Mouse (Mus musculus): ENCODE measurements around the gene Pdpr.
A peak's percentile ranks its signal among the peaks of the same experiment; 100 is the strongest.
"Not testable (repeated sequence)": the region's sequence is repeated elsewhere in the genome, so short reads cannot be mapped to it uniquely, and the experiment has no call there.

The Pdpr gene

DNA sequence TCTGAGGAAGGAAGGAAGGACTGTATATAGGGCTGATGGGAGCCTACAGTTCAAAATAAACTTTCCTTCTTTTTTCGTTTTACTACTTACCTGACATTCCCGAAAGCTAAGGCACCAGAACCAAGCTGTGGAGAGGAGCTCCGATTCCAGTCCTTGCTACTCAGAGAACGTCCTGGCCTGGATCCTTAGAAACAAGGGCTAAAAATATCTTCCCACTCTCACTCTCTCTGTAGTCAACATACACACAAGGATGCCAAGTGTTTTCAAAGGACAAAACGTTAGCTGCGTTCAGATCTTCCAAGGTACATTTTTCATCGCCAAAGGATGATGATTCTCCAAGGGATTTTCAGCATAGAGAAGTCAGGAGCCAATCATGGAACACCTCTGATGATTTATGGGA lies 2.7 kb upstream of the Pdpr start:
- DNase-seq (ENCODE audit: low spot score) = no peak

DNA sequence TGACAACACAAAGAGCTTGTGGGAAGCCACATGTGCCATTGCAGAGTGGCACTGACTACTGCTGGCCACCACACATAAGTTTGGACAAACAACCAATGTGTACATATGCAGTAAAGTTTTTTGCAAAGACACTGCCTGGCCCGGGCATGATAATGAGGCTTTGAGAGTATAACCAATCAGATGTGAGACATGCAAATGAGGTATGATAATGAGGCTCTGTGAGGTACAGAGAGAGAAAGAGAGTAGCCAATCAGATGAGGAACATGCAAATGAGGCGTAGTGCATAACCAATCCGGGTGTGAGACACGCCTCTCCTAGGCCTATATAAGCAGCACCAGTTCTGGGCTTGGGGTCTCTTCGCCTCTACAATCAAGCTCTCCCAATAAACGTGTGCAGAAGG lies 2.1 kb upstream of the Pdpr start, which contains the start of gene Clec18a:
Gene Clec18a (minus strand): TSS at position 101 of the 400 bp plus-strand sequence.
- not testable (repeated sequence) for DNase-seq (ENCODE audit: low spot score)

DNA sequence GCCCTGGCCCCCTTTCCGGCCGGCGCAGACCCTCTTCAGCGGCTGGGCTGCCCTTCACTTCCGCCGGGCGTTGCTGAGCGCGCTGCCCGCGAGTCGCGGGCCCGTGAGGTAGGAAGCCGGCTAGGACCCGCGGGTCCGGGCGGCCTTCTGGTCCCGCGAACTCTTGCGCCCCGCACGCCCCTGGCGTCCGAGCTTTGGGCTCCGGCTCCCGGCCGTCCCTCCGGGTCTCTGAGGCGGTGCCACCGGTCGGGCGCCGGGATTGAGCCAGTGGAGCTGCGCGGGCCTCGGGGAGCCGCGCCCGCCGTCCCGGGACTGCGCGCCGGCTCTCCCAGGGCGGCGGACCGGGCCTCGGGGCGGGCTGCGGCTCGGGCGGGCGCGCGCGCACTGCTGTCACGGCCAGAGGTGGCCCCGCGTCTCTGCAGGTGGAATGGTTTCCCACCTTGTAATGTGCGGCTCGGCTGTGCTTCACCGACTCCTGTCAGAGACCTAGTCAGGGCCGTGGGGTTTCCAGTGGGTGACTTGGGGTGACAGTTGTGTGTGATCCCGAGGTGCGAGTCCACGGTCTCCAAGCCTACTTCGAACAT lies 381 bp downstream of the Pdpr start:
- not testable (repeated sequence) for DNase-seq (ENCODE audit: low spot score)

DNA sequence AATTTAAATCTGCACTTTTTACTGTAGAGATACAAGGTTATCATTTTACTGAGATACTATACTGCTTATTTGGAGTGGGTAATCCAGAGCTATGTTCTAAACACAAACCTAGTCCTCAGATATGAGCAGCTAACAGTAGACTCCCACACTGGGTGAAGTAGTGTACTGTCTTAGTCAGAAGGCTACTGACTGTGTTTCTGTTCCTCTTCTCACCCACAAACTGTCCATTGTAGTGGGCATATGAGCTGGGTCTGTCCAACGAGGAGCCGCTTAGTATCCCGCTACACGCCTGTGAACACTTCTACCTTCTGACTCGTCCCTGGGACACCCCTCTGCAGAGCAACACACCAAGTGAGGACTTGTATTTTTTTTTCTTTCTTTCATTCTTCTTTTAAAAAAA lies 20.5 kb downstream of the Pdpr start:
- DNase-seq (ENCODE audit: low spot score) = no peak

DNA sequence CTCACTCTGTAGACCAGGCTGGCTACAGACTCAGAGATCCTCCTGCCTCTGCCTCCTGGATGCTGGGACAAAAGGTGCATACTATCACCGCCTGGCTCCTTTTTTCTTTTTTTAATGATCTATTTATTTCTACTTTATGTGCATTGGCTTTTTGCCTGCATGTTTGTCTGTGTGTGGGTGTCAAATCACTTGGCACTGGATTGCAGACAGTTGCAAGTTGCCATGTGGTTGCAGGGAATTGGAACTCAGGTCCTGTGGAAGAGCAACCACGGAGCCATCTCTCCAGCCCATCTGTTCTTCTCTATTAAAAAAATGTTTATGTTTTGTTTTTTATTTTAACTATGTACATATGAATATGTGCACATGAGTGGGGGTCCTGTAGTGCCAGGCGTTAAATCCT lies 25.1 kb downstream of the Pdpr start:
- DNase-seq (ENCODE audit: low spot score) = peak; percentile 68

DNA sequence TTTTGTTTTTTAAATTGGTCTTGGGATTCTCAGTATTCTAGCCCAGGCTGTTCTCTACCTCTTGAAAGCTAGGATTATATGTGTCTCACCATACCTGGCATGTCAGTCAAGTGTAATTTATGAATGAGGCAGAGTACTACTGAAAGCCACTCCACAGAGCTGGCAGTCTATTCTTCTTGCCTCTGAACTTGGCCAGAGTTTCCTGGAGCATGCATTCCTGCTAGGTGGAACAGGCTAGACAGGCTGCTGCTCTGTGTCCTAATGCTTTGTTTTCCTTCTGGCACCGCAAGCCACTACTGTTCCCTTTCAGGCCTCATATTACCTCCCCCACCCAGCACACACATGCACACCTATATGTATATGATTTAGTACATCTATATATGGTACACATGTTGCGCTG lies 36.3 kb downstream of the Pdpr start:
- DNase-seq (ENCODE audit: low spot score) = no peak

DNA sequence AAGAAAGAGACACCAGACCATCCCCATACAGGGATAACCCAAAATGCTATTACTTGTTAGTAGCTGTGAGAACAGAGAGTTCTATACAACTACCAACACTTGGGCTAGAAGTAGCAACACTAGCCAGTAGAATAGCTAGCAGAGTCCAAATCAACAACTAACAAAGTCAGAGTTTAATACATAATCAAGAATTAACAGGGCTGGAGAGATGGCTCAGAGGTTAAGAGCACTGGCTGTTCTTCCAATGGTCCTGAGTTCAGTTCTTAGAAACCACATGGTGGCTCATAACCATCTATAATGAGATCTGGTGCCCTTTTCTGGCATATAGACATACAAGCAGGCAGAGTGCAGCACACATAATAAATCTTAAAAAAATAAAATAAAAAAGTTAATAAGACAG lies 48.1 kb downstream of the Pdpr start:
- no peak for DNase-seq (ENCODE audit: low spot score)

DNA sequence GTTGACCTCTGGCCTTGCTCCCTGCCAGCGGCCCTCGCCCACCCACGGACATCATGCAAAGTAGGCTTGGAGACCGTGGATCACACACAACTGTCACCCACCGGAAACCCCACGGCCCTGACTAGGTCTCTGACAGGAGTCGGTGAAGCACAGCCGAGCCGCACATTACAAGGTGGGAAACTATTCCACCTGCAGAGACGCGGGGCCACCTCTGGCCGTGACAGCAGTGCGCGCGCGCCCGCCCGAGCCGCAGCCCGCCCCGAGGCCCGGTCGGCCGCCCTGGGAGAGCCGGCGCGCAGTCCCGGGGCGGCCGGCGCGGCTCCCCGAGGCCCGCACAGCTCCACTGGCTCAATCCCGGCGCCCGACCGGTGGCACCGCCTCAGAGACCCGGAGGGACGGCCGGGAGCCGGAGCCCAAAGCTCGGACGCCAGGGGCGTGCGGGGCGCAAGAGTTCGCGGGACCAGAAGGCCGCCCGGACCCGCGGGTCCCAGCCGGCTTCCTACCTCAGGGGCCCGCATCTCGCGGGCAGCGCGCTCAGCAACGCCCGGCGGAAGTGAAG lies 50.5 kb downstream of the Pdpr start:
- DNase-seq (ENCODE audit: low spot score) = not testable (repeated sequence)

DNA sequence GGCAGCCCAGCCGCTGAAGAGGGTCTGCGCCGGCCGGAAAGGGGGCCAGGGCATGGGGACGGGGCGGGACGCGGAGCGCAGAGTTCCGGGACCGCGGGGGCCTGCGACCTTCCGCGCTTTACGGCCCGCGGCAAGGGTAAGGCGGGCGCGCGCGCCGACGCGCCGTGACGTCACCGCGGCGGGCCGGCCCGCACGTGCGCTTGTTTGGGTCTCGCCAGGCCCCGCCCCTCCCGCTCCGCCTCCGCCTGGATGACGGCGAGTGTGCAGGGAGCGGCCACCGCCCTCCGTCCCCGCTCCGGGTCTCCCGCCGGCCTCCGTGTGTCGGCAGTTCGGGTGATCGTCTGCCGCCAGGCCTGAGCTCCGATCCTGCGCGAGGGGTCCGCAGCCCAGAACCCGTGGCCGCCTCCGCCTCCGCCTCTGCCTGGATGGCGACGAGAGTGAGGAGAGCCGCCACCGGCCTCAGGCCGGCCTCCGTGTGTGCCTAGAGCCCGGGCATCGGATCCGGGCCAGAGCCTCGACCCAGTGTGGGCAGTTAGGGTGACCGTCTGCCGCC lies 51.1 kb downstream of the Pdpr start:
- peak; percentile 53 for DNase-seq (ENCODE audit: low spot score)

DNA sequence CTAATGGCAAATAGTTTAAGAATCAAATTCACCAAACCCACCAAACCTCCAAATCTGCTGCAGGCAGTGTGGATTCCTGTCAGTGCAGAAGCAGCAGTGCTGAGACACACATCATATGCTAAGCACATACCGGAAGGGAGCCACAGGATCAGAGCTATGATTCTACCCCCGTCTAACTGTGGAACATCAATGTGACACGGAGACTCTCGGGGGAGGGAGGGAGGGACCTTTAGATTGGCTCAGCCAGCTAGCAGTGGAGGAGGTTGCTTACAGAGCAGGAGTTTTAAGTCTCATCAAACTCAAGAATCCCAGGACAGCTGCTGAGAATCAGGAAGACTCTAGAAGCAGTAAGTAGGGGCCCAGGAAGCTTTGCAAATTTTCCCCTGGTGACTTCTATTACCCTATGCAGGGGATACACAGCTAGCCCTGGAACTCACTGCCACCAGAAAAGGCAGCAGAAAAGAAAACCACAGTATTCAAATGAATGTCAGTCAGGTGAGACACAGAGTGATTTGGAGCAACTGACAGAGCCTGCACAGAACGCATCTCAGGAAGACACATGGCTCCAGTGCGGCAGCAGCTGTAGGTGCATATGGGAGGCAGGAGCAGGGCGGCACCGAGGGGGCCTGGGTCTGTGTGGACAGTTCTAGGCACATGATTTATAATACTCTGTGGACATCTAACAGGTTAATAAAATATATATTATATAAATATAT lies 61.4 kb downstream of the Pdpr start:
- DNase-seq (ENCODE audit: low spot score) = no peak

DNA sequence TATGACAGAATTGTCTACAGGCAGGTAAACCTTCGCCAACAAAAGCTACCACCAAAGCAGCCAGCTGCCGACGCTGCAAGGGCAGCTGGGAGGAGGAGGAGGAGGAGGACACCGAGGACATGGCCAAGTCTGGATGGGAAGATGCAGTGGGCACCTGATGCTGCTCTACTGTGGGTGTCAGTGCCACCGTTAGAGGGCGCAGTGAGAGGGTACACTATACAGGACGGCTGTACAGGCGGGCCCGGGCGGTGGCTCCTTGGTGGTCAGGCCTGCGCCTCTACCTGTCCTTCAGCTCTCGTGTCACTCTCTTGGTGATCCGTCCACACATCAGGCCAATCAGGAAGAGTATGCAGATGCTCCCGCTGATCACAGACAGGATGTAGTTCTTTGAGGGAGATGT lies 63.2 kb downstream of the Pdpr start:
- DNase-seq (ENCODE audit: low spot score) = no peak

DNA sequence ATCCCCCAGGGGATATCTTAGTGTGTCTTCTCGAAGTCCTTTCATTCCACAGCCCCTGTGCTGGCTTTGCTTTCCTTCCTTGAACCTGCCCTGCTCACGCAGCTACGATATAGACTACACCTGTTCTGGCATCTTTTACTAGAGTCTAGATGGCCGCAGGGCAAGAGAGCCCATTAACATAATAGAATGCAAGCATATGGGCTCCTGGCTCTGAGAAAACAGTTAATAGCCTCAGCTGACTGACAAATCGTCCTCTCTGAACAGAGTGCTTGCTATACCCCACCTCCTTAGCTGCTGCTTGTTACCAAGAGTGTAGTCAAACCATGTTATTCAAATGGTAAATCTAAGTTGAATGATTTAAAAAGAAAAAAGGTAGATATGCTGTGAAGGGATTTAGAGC lies 77.2 kb downstream of the Pdpr start:
- DNase-seq (ENCODE audit: low spot score) = no peak

DNA sequence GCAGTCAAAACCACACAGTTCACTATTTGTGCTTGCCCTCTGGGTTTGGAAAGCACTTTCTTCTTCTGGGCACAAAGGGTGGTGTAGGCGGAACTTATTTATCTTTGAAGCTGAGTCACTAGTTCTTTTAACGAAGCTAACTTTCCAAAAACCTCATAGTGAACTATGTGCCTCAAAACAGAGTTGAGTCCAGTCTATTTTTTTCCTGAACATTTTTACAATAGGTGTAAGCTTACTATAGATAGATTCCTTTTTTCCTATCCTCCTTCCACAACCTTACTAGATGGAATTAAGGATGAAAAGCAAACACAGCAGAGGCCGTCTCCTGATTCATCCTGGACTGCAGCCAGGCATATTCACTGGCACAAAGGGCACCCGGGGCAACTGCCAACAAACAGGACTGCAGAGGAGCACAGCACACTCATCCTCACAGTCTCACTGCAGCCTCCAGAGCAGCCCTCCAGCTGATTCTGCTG lies 91.1 kb downstream of the Pdpr start:
- peak; percentile 22 for DNase-seq (ENCODE audit: low spot score)
